Mouse (Mus musculus): ENCODE data around the gene Itpk1. TPM values are rescaled to one million over a fixed set of nuclear protein-coding genes. Genes with fewer than 3 reads are reported as not detected.

The Itpk1 gene
- polyA plus RNA-seq, 1 experiment from 2014 or later, result 58.7 TPM

- Histone ChIP-seq H3K27me3 (no peaks in the 10 kb centered on the region), H3K4me1 (peaks cover 19% of the 10 kb centered on the region), H3K4me3 (no peak overlapping the region), H3K4me2 (replicated peaks) (no peak overlapping the region), H3K27ac (replicated peaks) (no peak overlapping the region), H3K9ac (replicated peaks) (no peak overlapping the region), H3K36me3 (no peaks in the 10 kb centered on the region), H3K9me3 (no peaks in the 10 kb centered on the region)
- no peak for ATAC-seq (replicated peaks)
- WGBS, result 88% methylated on average over 4 of the region's 4 CpGs
These were observed 91.3 kb downstream of the Itpk1 start for GRCm38 (mm10) chr12:102613411-102613810.

- no peak overlapping the region for H3K27ac ChIP-seq (replicated peaks)
- H3K4me1 ChIP-seq, result peaks cover 13% of the 10 kb centered on the region
- no peak overlapping the region for H3K9ac ChIP-seq (replicated peaks)
- H3K4me3 ChIP-seq, result no peak overlapping the region
- no peaks in the 10 kb centered on the region for H3K27me3 ChIP-seq
- H3K36me3 ChIP-seq, result no peaks in the 10 kb centered on the region
- H3K9me3 ChIP-seq, result no peaks in the 10 kb centered on the region
- 96% methylated on average over 1 of the region's 1 CpGs for WGBS
- peak; percentile 30; the same call in 1 of the 2 replicates for ATAC-seq (replicated peaks)
- no peak overlapping the region for H3K4me2 ChIP-seq (replicated peaks)
These were observed 92.3 kb downstream of the Itpk1 start for GRCm38 (mm10) chr12:102612431-102612830.

GRCm38 (mm10) chr12:102610927-102611326, 93.8 kb downstream of the Itpk1 start:
- no peak overlapping the region for H3K27ac ChIP-seq (replicated peaks)
- no peak overlapping the region for H3K4me3 ChIP-seq
- H3K27me3 ChIP-seq, result no peaks in the 10 kb centered on the region
- H3K9ac ChIP-seq (replicated peaks), result no peak overlapping the region
- WGBS, result 91% methylated on average over 8 of the region's 8 CpGs
- no peaks in the 10 kb centered on the region for H3K9me3 ChIP-seq
- ATAC-seq (replicated peaks), result no peak
- H3K4me2 ChIP-seq (replicated peaks), result no peak overlapping the region
- H3K36me3 ChIP-seq, result no peaks in the 10 kb centered on the region
- peaks cover 10% of the 10 kb centered on the region for H3K4me1 ChIP-seq

GRCm38 (mm10) chr12:102607808-102608517, 96.8 kb downstream of the Itpk1 start:
- Histone ChIP-seq H3K9ac (replicated peaks) (no peak overlapping the region), H3K4me1 (peaks cover 13% of the 10 kb centered on the region), H3K27me3 (no peaks in the 10 kb centered on the region), H3K36me3 (0 out of 2 replicates have a peak, but pooled peaks cover 10% of the 10 kb centered on the region), H3K4me2 (replicated peaks) (no peak overlapping the region), H3K9me3 (no peaks in the 10 kb centered on the region), H3K27ac (replicated peaks) (no peak overlapping the region), H3K4me3 (no peak overlapping the region)
- ATAC-seq (replicated peaks), result no peak
- 76% methylated on average over 11 of the region's 11 CpGs for WGBS

GRCm38 (mm10) chr12:102607066-102607465, 97.7 kb downstream of the Itpk1 start:
- Histone ChIP-seq H3K27ac (replicated peaks) (no peak overlapping the region), H3K36me3 (0 out of 2 replicates have a peak, but pooled peaks cover 10% of the 10 kb centered on the region), H3K9ac (replicated peaks) (no peak overlapping the region), H3K9me3 (no peaks in the 10 kb centered on the region), H3K4me2 (replicated peaks) (no peak overlapping the region), H3K4me1 (peaks cover 22% of the 10 kb centered on the region), H3K4me3 (no peak overlapping the region), H3K27me3 (no peaks in the 10 kb centered on the region)
- no peak for ATAC-seq (replicated peaks)
- WGBS, result 94% methylated on average over 8 of the region's 8 CpGs

GRCm38 (mm10) chr12:102605607-102606006, 99.1 kb downstream of the Itpk1 start:
- Histone ChIP-seq H3K4me1 (peaks cover 33% of the 10 kb centered on the region), H3K4me3 (no peak overlapping the region), H3K9ac (replicated peaks) (no peak overlapping the region), H3K4me2 (replicated peaks) (no peak overlapping the region), H3K27me3 (no peaks in the 10 kb centered on the region), H3K9me3 (no peaks in the 10 kb centered on the region), H3K27ac (replicated peaks) (no peak overlapping the region), H3K36me3 (0 out of 2 replicates have a peak, but pooled peaks cover 10% of the 10 kb centered on the region)
- ATAC-seq (replicated peaks), result no peak
- 87% methylated on average over 6 of the region's 6 CpGs for WGBS

- Histone ChIP-seq H3K4me3 (no peak overlapping the region), H3K9ac (replicated peaks) (peak overlapping the region; percentile 13; the same call in 1 of the 2 replicates), H3K4me1 (peaks cover 29% of the 10 kb centered on the region), H3K4me2 (replicated peaks) (0 out of 2 replicates have a peak overlapping the region, but pooled peaks have one; percentile 7), H3K27me3 (no peaks in the 10 kb centered on the region), H3K9me3 (no peaks in the 10 kb centered on the region), H3K36me3 (0 out of 2 replicates have a peak, but pooled peaks cover 14% of the 10 kb centered on the region), H3K27ac (replicated peaks) (peak overlapping the region; percentile 75)
- WGBS, result 62% methylated on average over 9 of the region's 9 CpGs
- ATAC-seq (replicated peaks), result peak; percentile 60
These were observed 102.3 kb downstream of the Itpk1 start for GRCm38 (mm10) chr12:102602255-102603041.

GRCm38 (mm10) chr12:102601847-102602246, 102.9 kb downstream of the Itpk1 start:
- 4% methylated on average over 8 of the region's 8 CpGs for WGBS
- Histone ChIP-seq H3K4me1 (peaks cover 29% of the 10 kb centered on the region), H3K36me3 (0 out of 2 replicates have a peak, but pooled peaks cover 14% of the 10 kb centered on the region), H3K9ac (replicated peaks) (peak overlapping the region; percentile 13), H3K4me3 (no peak overlapping the region), H3K4me2 (replicated peaks) (peak overlapping the region; percentile 7; the same call in 1 of the 2 replicates), H3K27ac (replicated peaks) (peak overlapping the region; percentile 75), H3K9me3 (no peaks in the 10 kb centered on the region), H3K27me3 (no peaks in the 10 kb centered on the region)
- ATAC-seq (replicated peaks), result peak; percentile 80

GRCm38 (mm10) chr12:102600345-102600744, 104.4 kb downstream of the Itpk1 start:
- 84% methylated on average over 6 of the region's 6 CpGs for WGBS

GRCm38 (mm10) chr12:102599801-102600200, 104.9 kb downstream of the Itpk1 start:
- H3K4me3 ChIP-seq, result no peak overlapping the region
- H3K9me3 ChIP-seq, result no peaks in the 10 kb centered on the region
- no peak overlapping the region for H3K9ac ChIP-seq (replicated peaks)
- no peak for ATAC-seq (replicated peaks)
- H3K27ac ChIP-seq (replicated peaks), result no peak overlapping the region
- H3K4me2 ChIP-seq (replicated peaks), result no peak overlapping the region
- 0 out of 2 replicates have a peak, but pooled peaks cover 10% of the 10 kb centered on the region for H3K36me3 ChIP-seq
- no peaks in the 10 kb centered on the region for H3K27me3 ChIP-seq
- H3K4me1 ChIP-seq, result peaks cover 29% of the 10 kb centered on the region
- 63% methylated on average over 7 of the region's 7 CpGs for WGBS

More at GRCm38 (mm10) chr12:102600345-102600744, 104.4 kb downstream of the Itpk1 start:
- Histone ChIP-seq H3K4me3 (no peak overlapping the region), H3K4me2 (replicated peaks) (no peak overlapping the region), H3K27me3 (no peaks in the 10 kb centered on the region), H3K36me3 (0 out of 2 replicates have a peak, but pooled peaks cover 14% of the 10 kb centered on the region), H3K9ac (replicated peaks) (no peak overlapping the region), H3K27ac (replicated peaks) (no peak overlapping the region), H3K4me1 (peaks cover 29% of the 10 kb centered on the region), H3K9me3 (no peaks in the 10 kb centered on the region)
- ATAC-seq (replicated peaks), result no peak

- H3K27ac ChIP-seq (replicated peaks), result no peak overlapping the region
- peaks cover 41% of the 10 kb centered on the region for H3K4me1 ChIP-seq
- no peaks in the 10 kb centered on the region for H3K9me3 ChIP-seq
- WGBS, result 98% methylated on average over 3 of the region's 3 CpGs
- no peak for ATAC-seq (replicated peaks)
- no peaks in the 10 kb centered on the region for H3K27me3 ChIP-seq
- H3K36me3 ChIP-seq, result 0 out of 2 replicates have a peak, but pooled peaks cover 4% of the 10 kb centered on the region
- H3K9ac ChIP-seq (replicated peaks), result no peak overlapping the region
- H3K4me2 ChIP-seq (replicated peaks), result no peak overlapping the region
- H3K4me3 ChIP-seq, result no peak overlapping the region
These were observed 106.2 kb downstream of the Itpk1 start for GRCm38 (mm10) chr12:102598535-102598934.

- H3K27me3 ChIP-seq, result no peaks in the 10 kb centered on the region
- no peak overlapping the region for H3K27ac ChIP-seq (replicated peaks)
- H3K36me3 ChIP-seq, result 0 out of 2 replicates have a peak, but pooled peaks cover 4% of the 10 kb centered on the region
- ATAC-seq (replicated peaks), result no peak
- H3K9ac ChIP-seq (replicated peaks), result no peak overlapping the region
- WGBS, result 74% methylated on average over 4 of the region's 4 CpGs
- H3K4me2 ChIP-seq (replicated peaks), result no peak overlapping the region
- H3K9me3 ChIP-seq, result no peaks in the 10 kb centered on the region
- no peak overlapping the region for H3K4me3 ChIP-seq
- peaks cover 39% of the 10 kb centered on the region for H3K4me1 ChIP-seq
These were observed 107.3 kb downstream of the Itpk1 start for GRCm38 (mm10) chr12:102597466-102597865.
